Mouse (Mus musculus): Measurements from ENCODE around the gene Tmem136. TPM values are rescaled to one million over a fixed set of nuclear protein-coding genes. Genes with fewer than 3 reads are reported as not detected.

Gene Tmem136
- polyA plus RNA-seq, 2 experiments = 9.6 to 16.3 TPM

DNA sequence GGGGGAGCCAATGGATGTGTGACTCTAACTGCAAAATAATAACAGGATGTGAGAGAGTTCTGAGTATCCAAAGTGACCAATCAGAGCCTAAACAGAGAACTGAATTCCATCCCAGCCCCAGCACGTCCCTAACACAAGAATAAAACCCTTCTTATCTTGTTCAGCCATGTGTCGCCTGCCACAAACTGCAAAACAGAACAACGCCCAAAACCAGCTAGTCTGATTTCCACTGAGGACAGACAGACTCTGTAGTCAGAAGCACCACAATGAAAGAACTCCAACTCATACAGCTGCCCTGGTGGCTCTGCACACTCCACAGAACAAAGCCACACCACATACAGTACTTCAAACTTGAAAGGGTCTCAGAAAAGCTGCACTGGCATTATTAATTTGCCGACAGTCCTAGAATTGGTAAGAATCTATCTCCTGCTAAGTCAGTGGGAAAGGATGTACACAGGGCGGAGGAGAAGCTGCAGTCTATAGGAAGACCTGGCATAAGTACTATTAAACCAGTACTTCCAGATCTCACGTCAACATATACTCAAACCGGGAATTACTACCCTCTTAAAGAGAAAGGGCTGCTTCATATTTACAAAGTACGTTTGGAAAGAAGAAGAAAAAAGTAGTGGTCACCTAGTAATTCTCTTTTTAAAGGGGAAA, 14.3 kb downstream of the Tmem136 start:
- DNase-seq (ENCODE audit: low spot score) (no peak), ATAC-seq (ENCODE audit: low FRiP score, low read depth) (no peak)
- no peaks in the 10 kb centered on the region for H3K36me3 ChIP-seq (ENCODE audit: control insufficient read depth, insufficient read depth, low read length)
- no peak overlapping the region for H3K9ac ChIP-seq (ENCODE audit: low read depth, low read length, severe bottlenecking)
- WGBS = 81% methylated on average over 8 of the region's 8 CpGs
- TF ChIP-seq POLR2A (IDR thresholded peaks at IDR 0.05; ENCODE audit: borderline replicate concordance, extremely low read depth, insufficient read depth, insufficient read length) = no peak
- H3K4me1 ChIP-seq (ENCODE audit: control insufficient read depth, insufficient read depth, low read length) = peaks cover 28% of the 10 kb centered on the region
- no peak overlapping the region; the same call in 1 of the 2 replicates for H3K4me2 ChIP-seq (replicated peaks; ENCODE audit: low read depth, low read length, severe bottlenecking)
- no peaks in the 10 kb centered on the region for H3K27me3 ChIP-seq (ENCODE audit: control insufficient read depth, insufficient read depth, low read length)
- no peaks in the 10 kb centered on the region for H3K9me3 ChIP-seq (ENCODE audit: control insufficient read depth, low read length)
- H3K27ac ChIP-seq (replicated peaks; ENCODE audit: low read depth, low read length) = no peak overlapping the region
- H3K4me3 ChIP-seq (replicated peaks; ENCODE audit: low read length) = no peak overlapping the region

DNA sequence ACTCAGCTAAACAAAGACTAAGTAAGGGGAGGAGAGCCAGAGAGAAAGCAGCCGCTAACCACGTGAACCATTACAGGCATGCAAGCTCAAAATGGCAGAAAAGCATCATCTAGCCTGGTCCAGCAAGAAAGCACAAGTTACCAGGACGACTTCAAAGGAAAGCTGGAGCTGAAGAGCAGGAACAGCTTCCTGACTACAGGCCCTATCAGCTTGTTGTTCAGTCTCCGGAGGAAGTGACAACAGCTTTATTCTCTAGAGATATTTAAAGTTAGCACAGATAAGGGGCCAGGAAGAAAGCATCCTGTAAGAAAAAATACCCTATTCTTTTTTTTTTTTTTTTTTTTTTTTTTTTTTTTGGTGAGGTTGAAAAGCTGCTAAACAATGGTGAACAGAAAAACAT, 17.4 kb downstream of the Tmem136 start:
- Histone ChIP-seq H3K4me2 (replicated peaks; ENCODE audit: low read depth, low read length, severe bottlenecking) (no peak overlapping the region), H3K9me3 (ENCODE audit: control insufficient read depth, low read length) (no peaks in the 10 kb centered on the region), H3K9ac (ENCODE audit: low read depth, low read length, severe bottlenecking) (no peak overlapping the region), H3K27me3 (ENCODE audit: control insufficient read depth, insufficient read depth, low read length) (no peaks in the 10 kb centered on the region), H3K36me3 (ENCODE audit: control insufficient read depth, insufficient read depth, low read length) (no peaks in the 10 kb centered on the region), H3K4me1 (ENCODE audit: control insufficient read depth, insufficient read depth, low read length) (peaks cover 28% of the 10 kb centered on the region), H3K4me3 (replicated peaks; ENCODE audit: low read length) (no peak overlapping the region), H3K27ac (replicated peaks; ENCODE audit: low read depth, low read length) (no peak overlapping the region)
- ATAC-seq (ENCODE audit: low FRiP score, low read depth) (no peak), DNase-seq (ENCODE audit: low spot score) (no peak)
- 60% methylated on average over 4 of the region's 4 CpGs for WGBS
- no peak for TF ChIP-seq POLR2A (IDR thresholded peaks at IDR 0.05; ENCODE audit: borderline replicate concordance, extremely low read depth, insufficient read depth, insufficient read length)

DNA sequence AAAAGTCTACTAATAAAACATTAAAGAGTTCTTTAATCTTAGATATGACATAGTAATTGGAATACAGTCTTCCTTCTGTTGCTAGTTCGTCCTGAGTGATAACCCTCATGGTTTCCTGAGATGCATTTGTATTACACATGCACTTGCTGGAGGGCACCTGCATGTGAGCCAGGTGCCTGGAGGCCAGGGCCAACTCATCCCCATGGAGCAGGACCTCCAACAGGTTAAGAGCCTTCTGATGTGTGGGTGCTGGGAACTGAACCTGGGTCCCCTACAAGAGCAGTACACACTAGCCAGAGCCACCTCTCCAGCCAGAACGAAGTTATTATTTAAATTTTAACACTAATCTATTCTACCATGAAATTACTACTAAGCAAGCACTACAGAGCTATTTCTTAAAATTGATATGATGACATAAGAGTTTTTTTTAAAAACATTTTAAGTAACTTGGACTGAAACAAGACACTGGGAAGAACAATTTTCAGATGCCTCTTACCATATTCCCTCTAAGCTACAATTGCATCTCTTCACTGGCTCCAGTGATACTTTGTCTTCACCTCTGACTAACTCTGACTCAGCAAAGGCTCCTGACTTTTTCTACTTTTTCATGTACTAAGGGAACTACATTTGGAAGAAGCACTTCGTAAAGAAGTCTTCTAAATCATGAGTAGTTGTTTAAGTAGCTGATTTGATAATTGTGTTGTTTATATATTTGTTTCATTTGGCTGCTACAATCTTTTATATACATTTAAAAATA, 18.4 kb downstream of the Tmem136 start:
- no peak for DNase-seq (ENCODE audit: low spot score)
- ATAC-seq (ENCODE audit: low FRiP score, low read depth) = no peak
- Histone ChIP-seq H3K27ac (replicated peaks; ENCODE audit: low read depth, low read length) (no peak overlapping the region), H3K4me2 (replicated peaks; ENCODE audit: low read depth, low read length, severe bottlenecking) (no peak overlapping the region), H3K36me3 (ENCODE audit: control insufficient read depth, insufficient read depth, low read length) (no peaks in the 10 kb centered on the region), H3K4me3 (replicated peaks; ENCODE audit: low read length) (no peak overlapping the region), H3K27me3 (ENCODE audit: control insufficient read depth, insufficient read depth, low read length) (no peaks in the 10 kb centered on the region), H3K4me1 (ENCODE audit: control insufficient read depth, insufficient read depth, low read length) (peaks cover 18% of the 10 kb centered on the region; the same call in 1 of the 2 replicates), H3K9ac (ENCODE audit: low read depth, low read length, severe bottlenecking) (no peak overlapping the region), H3K9me3 (ENCODE audit: control insufficient read depth, low read length) (no peaks in the 10 kb centered on the region)
- WGBS = 98% methylated on average over 3 of the region's 3 CpGs
- TF ChIP-seq POLR2A (IDR thresholded peaks at IDR 0.05; ENCODE audit: borderline replicate concordance, extremely low read depth, insufficient read depth, insufficient read length) = no peak

DNA sequence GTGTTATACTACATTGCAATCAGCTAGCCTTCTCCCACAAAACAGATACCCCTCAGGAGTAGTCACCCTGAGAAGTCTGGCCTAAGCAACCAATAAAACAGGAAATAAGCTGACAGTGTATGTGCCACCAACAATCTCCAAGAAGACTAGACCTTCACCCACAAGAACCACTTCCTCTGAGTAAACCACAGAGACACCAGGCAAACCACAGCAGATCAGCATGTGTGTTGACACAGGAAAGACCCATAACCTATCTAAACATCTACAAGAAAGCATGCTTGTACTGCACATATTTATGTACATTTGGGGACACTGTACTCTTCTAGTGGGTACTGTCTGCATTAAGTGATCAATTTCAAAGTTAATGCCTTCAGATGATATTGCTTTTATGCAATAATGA, 20.0 kb downstream of the Tmem136 start:
- Histone ChIP-seq H3K9me3 (ENCODE audit: control insufficient read depth, low read length) (no peaks in the 10 kb centered on the region), H3K4me3 (replicated peaks; ENCODE audit: low read length) (no peak overlapping the region), H3K27ac (replicated peaks; ENCODE audit: low read depth, low read length) (no peak overlapping the region), H3K9ac (ENCODE audit: low read depth, low read length, severe bottlenecking) (no peak overlapping the region), H3K36me3 (ENCODE audit: control insufficient read depth, insufficient read depth, low read length) (no peaks in the 10 kb centered on the region), H3K4me2 (replicated peaks; ENCODE audit: low read depth, low read length, severe bottlenecking) (no peak overlapping the region), H3K27me3 (ENCODE audit: control insufficient read depth, insufficient read depth, low read length) (no peaks in the 10 kb centered on the region), H3K4me1 (ENCODE audit: control insufficient read depth, insufficient read depth, low read length) (0 out of 2 replicates have a peak, but pooled peaks cover 8% of the 10 kb centered on the region)
- ATAC-seq (ENCODE audit: low FRiP score, low read depth) = no peak
- DNase-seq (ENCODE audit: low spot score) = no peak
- TF ChIP-seq POLR2A (IDR thresholded peaks at IDR 0.05; ENCODE audit: borderline replicate concordance, extremely low read depth, insufficient read depth, insufficient read length) = no peak

DNA sequence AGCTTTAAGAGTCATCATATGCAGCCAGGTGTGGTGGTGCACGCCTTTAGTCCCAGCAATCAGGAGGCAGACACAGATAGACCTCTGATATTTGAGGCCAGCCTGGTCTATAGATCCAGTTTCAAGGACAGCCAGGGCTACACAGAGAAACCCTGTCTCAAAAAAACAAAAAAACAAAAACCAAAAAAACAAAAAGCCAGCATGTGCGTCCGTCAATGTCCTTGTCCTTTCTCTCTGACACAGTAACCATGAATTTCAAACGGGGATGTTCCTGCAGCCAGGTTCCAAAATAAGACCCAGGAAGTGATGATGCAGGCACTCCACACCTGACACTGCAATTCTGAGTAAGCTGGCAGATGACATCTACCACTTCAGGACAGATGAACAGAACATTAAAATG, 21.5 kb downstream of the Tmem136 start:
- H3K9ac ChIP-seq (ENCODE audit: low read depth, low read length, severe bottlenecking) = no peak overlapping the region
- TF ChIP-seq POLR2A (IDR thresholded peaks at IDR 0.05; ENCODE audit: borderline replicate concordance, extremely low read depth, insufficient read depth, insufficient read length) = no peak
- DNase-seq (ENCODE audit: low spot score) (no peak), ATAC-seq (ENCODE audit: low FRiP score, low read depth) (no peak)
- H3K4me2 ChIP-seq (replicated peaks; ENCODE audit: low read depth, low read length, severe bottlenecking) = no peak overlapping the region
- 95% methylated on average over 4 of the region's 4 CpGs for WGBS
- no peaks in the 10 kb centered on the region for H3K27me3 ChIP-seq (ENCODE audit: control insufficient read depth, insufficient read depth, low read length)
- H3K36me3 ChIP-seq (ENCODE audit: control insufficient read depth, insufficient read depth, low read length) = no peaks in the 10 kb centered on the region
- no peak overlapping the region for H3K4me3 ChIP-seq (replicated peaks; ENCODE audit: low read length)
- 0 out of 2 replicates have a peak, but pooled peaks cover 6% of the 10 kb centered on the region for H3K4me1 ChIP-seq (ENCODE audit: control insufficient read depth, insufficient read depth, low read length)
- H3K9me3 ChIP-seq (ENCODE audit: control insufficient read depth, low read length) = no peaks in the 10 kb centered on the region
- no peak overlapping the region for H3K27ac ChIP-seq (replicated peaks; ENCODE audit: low read depth, low read length)

Measured in limb, embryonic 14.5 days (tissue).